Mouse (Mus musculus) erythroblast, embryonic 14.5 days (primary cell): ENCODE data around the gene Serf2.

ENCODE experiments used
- GATA1 ChIP-seq: IDR thresholded peaks from 2 replicates; pipeline ENCODE4 v1.6.1; 2012; ENCODE audit warnings: low read length, inconsistent platforms, mixed read lengths
- TAL1 ChIP-seq: IDR thresholded peaks from 3 replicates; pipeline ENCODE4 v1.6.1; 2012; ENCODE audit warnings: low read length, inconsistent platforms, mixed read lengths

DNA sequence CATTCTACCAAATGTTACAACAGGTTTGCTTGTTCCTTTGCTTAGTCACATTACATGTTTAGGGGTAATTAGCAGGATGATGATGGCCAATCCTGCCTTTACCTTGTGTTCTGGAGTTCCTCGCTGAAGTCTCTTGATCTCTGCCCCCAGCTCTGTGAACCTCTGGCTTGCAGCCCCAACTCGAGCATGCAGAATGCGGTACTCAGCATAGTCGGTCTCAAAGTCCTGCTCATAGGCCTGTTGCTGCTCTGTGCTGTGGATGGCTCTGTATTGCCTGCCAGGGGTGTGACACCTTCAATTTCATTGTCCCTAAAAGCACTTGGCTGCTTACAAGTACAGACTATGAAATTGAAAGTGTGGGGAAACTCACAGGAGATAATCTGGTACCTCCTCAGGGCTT, 9.2 kb upstream of the Serf2 start:
- TF ChIP-seq GATA1 (no peak), TAL1 (no peak)
